Mouse (Mus musculus): ENCODE results near the gene Col28a1. TPM values are rescaled to one million over a fixed set of nuclear protein-coding genes. Genes with fewer than 3 reads are reported as not detected.
A peak's percentile ranks its signal among the peaks of the same experiment; 100 is the strongest.
"Not testable (repeated sequence)": the region's sequence is repeated elsewhere in the genome, so short reads cannot be mapped to it uniquely, and the experiment has no call there.

Gene Col28a1
- total RNA-seq, 4 experiments from 2014 or later: 0.16 to 0.50 (median 0.30) TPM

GRCm38 (mm10) chr6:8023527-8023926 is 168.9 kb downstream of the Col28a1 start:
- no peak for DNase-seq (ENCODE audit: low spot score)

- DNase-seq (ENCODE audit: low spot score): no peak
Measured at GRCm38 (mm10) chr6:7994736-7995135, 197.7 kb downstream of the Col28a1 start.

GRCm38 (mm10) chr6:7983646-7983979 is 208.8 kb downstream of the Col28a1 start:
- peak; percentile 54 for DNase-seq (ENCODE audit: low spot score)

DNA sequence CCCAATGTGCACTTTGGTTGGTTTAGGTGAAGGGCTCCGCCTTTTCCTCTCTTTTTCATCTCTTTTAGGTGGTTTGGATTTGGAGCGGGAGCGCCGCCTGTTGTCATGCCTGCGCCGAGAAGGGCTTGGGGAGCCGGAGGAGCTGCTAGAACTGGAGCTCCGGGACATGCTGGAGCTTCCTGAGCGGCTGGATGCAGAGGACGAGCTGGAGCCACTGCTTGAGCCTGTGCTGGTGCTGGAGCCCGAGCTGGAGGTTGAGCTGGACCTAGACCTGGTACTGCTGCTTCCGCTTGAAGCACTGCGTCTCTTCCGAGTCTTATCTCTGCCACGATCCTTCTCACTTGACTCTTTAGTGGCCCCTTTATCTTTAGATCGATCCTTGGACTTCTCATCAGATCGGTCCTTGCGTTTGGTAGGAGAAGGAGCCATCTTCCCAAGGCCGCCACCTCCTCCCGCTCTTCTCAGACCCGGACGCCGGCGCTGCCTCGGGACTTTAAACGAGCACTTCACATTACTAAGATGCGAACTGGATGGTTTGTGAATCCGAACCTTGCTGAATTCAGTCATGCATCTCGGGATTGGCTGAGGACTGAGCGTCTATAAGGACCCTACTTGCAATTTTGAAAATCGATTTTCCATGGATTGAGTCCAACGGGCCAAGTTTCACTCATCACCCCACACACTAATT is 209.3 kb downstream of the Col28a1 start:
- not testable (repeated sequence) for DNase-seq (ENCODE audit: low spot score)

GRCm38 (mm10) chr6:7971020-7971760 is 221.2 kb downstream of the Col28a1 start:
- peak; percentile 3 for DNase-seq (ENCODE audit: low spot score)

GRCm38 (mm10) chr6:7969376-7969775 is 223.0 kb downstream of the Col28a1 start:
- DNase-seq (ENCODE audit: low spot score): peak; percentile 50

DNA sequence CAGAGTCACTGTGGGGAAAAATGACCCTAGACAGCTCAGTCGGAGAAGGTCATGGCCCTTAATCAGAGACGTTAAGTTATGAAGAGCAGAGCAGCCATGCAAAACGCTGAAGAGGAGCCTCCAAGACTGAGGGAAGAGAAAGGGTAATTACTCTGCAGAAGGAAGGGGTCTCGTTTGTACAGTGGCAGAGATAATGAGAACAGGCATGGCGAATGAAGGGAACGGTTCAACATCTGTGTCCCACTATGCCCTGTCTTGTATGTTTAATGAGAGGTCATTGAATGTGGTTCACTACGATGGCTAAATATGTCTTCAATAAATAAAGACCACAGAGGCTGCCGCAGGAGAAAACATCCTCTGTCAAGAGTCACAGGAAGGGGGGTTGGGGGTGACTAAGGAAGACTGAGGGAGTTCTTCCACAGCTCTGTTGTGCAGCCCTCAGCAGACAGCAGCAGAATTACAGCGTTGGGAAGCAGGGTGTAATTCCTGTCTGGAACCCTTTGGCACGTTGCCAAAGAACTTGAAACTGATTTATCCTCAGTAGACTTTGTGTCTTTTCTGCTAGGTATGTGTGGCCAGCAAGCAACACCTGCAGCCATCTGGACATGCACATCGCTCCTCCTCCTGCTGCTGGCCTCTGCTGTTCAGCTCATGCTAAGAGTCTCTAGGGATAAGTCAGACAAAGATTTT is 226.4 kb downstream of the Col28a1 start:
- peak; percentile 32 for DNase-seq (ENCODE audit: low spot score)

DNA sequence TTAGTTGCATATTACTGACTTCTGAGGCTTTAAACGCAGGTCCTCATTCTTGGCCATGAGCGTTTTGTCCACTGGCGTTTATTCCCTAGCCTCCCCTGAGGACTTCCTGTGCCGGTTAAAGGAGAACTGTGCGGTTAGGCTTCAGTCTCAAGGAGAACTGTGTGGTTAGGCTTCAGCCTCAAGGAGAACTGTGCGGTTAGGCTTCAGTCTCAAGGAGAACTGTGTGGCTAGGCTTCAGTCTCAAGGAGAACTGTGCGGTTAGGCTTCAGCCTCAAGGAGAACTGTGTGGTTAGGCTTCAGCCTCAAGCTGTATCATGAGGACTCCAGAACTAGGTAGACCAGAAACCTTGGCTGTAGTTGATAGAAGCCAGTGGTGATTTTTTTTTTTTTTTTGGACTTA is 229.7 kb downstream of the Col28a1 start:
- DNase-seq (ENCODE audit: low spot score): no peak

DNA sequence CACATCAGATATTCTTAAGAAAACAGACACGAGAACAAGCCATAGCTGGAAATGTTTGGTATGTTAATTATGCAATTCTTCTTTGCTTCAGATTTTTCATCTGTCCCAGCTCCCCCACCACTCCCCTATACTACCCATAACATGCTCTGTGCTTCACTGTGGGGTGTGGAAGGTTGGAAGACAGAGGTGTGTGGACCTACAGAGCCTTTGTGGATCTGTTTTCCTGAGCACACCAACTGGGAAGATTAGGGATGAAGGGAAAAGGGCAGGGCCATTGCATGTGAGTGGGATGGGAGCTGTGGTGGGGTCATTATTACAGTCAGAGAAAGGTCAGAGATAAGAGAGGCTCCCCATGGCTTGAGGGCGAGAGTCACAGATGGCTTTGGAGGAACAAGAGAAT is 240.2 kb downstream of the Col28a1 start:
- no peak for DNase-seq (ENCODE audit: low spot score)

GRCm38 (mm10) chr6:7951778-7952177 is 240.6 kb downstream of the Col28a1 start:
- DNase-seq (ENCODE audit: low spot score): no peak

Other genes starting within 250 kb of the Col28a1 start
- gene Mios, start 16.6 kb upstream of the Col28a1 start, total RNA-seq (2022): 10 to 100 TPM; 17.6 to 19.0 (median 18.5) TPM
- 10 to 100 TPM; 16.5 to 23.1 (median 21.4) TPM for gene Rpa3, start 66.6 kb upstream of the Col28a1 start, total RNA-seq (2022)
- gene Umad1, start 66.7 kb upstream of the Col28a1 start, total RNA-seq (2022): 10 to 100 TPM; 11.8 to 14.6 (median 13.0) TPM
- under 1 TPM in 1 of 4 experiments, not detected in 3; 0.41 TPM for gene Gm45062, start 66.8 kb upstream of the Col28a1 start, total RNA-seq (2022)